Mouse (Mus musculus): ENCODE measurements around the gene Trpm7. TPM values are rescaled to one million over a fixed set of nuclear protein-coding genes. Genes with fewer than 3 reads are reported as not detected.
A peak's percentile ranks its signal among the peaks of the same experiment; 100 is the strongest.

Trpm7 gene
- polyA plus RNA-seq, 1 experiment, result 27.6 TPM

GRCm38 (mm10) chr2:126874809-126875515 is 1.1 kb downstream of the Trpm7 start:
- Histone ChIP-seq H3K4me3 (replicated peaks; ENCODE audit: insufficient read depth, low read depth, low read length) (peak overlapping the region; percentile 95), H3K27me3 (ENCODE audit: control insufficient read depth, insufficient read depth, low read length) (no peaks in the 10 kb centered on the region), H3K4me1 (ENCODE audit: control insufficient read depth, insufficient read depth, low read length) (peaks cover 2% of the 10 kb centered on the region; the same call in 1 of the 2 replicates), H3K27ac (ENCODE audit: insufficient read depth, low read length) (peak overlapping the region; percentile 89)
- TF ChIP-seq POLR2A (IDR thresholded peaks at IDR 0.05; ENCODE audit: borderline replicate concordance, insufficient read depth, low read length) (no peak), CTCF (IDR thresholded peaks at IDR 0.05; ENCODE audit: borderline replicate concordance, insufficient read depth, low read depth, low read length) (no peak)
- WGBS, result 22% methylated on average over 13 of the region's 13 CpGs
- DNase-seq, result peak; percentile 9 to 22

- WGBS, result 90% methylated on average over 1 of the region's 1 CpGs
- peaks cover 3% of the 10 kb centered on the region; the same call in 1 of the 2 replicates for H3K4me1 ChIP-seq (ENCODE audit: control insufficient read depth, insufficient read depth, low read length)
- TF ChIP-seq POLR2A (IDR thresholded peaks at IDR 0.05; ENCODE audit: borderline replicate concordance, insufficient read depth, low read length), result no peak
- no peak for TF ChIP-seq CTCF (IDR thresholded peaks at IDR 0.05; ENCODE audit: borderline replicate concordance, insufficient read depth, low read depth, low read length)
- no peak overlapping the region for H3K27ac ChIP-seq (ENCODE audit: insufficient read depth, low read length)
- no peak overlapping the region for H3K4me3 ChIP-seq (replicated peaks; ENCODE audit: insufficient read depth, low read depth, low read length)
- no peaks in the 10 kb centered on the region for H3K27me3 ChIP-seq (ENCODE audit: control insufficient read depth, insufficient read depth, low read length)
- DNase-seq, result no peak
Measured at GRCm38 (mm10) chr2:126866301-126866700, 9.7 kb downstream of the Trpm7 start.

- H3K27me3 ChIP-seq (ENCODE audit: control insufficient read depth, insufficient read depth, low read length), result no peaks in the 10 kb centered on the region
- H3K4me1 ChIP-seq (ENCODE audit: control insufficient read depth, insufficient read depth, low read length), result peaks cover 3% of the 10 kb centered on the region; the same call in 1 of the 2 replicates
- H3K4me3 ChIP-seq (replicated peaks; ENCODE audit: insufficient read depth, low read depth, low read length), result no peak overlapping the region
- WGBS, result 91% methylated on average over 10 of the region's 10 CpGs
- H3K27ac ChIP-seq (ENCODE audit: insufficient read depth, low read length), result no peak overlapping the region
- TF ChIP-seq CTCF (IDR thresholded peaks at IDR 0.05; ENCODE audit: borderline replicate concordance, insufficient read depth, low read depth, low read length) (no peak), POLR2A (IDR thresholded peaks at IDR 0.05; ENCODE audit: borderline replicate concordance, insufficient read depth, low read length) (no peak)
- no peak for DNase-seq
Measured at GRCm38 (mm10) chr2:126865501-126866199, 10.4 kb downstream of the Trpm7 start.

- no peak for TF ChIP-seq POLR2A (IDR thresholded peaks at IDR 0.05; ENCODE audit: borderline replicate concordance, insufficient read depth, low read length)
- TF ChIP-seq CTCF (IDR thresholded peaks at IDR 0.05; ENCODE audit: borderline replicate concordance, insufficient read depth, low read depth, low read length), result no peak
- peaks cover 3% of the 10 kb centered on the region; the same call in 1 of the 2 replicates for H3K4me1 ChIP-seq (ENCODE audit: control insufficient read depth, insufficient read depth, low read length)
- H3K27ac ChIP-seq (ENCODE audit: insufficient read depth, low read length), result no peak overlapping the region
- H3K4me3 ChIP-seq (replicated peaks; ENCODE audit: insufficient read depth, low read depth, low read length), result no peak overlapping the region
- 76% methylated on average over 3 of the region's 3 CpGs for WGBS
- DNase-seq, result no peak
- H3K27me3 ChIP-seq (ENCODE audit: control insufficient read depth, insufficient read depth, low read length), result no peaks in the 10 kb centered on the region
Measured at GRCm38 (mm10) chr2:126865026-126865425, 11.0 kb downstream of the Trpm7 start.

- Histone ChIP-seq H3K4me1 (ENCODE audit: control insufficient read depth, insufficient read depth, low read length) (no peaks in the 10 kb centered on the region), H3K4me3 (replicated peaks; ENCODE audit: insufficient read depth, low read depth, low read length) (no peak overlapping the region), H3K27ac (ENCODE audit: insufficient read depth, low read length) (no peak overlapping the region), H3K27me3 (ENCODE audit: control insufficient read depth, insufficient read depth, low read length) (no peaks in the 10 kb centered on the region)
- 89% methylated on average over 4 of the region's 4 CpGs for WGBS
- DNase-seq, result no peak
- TF ChIP-seq CTCF (IDR thresholded peaks at IDR 0.05; ENCODE audit: borderline replicate concordance, insufficient read depth, low read depth, low read length) (no peak), POLR2A (IDR thresholded peaks at IDR 0.05; ENCODE audit: borderline replicate concordance, insufficient read depth, low read length) (no peak)
Measured at GRCm38 (mm10) chr2:126844751-126845150, 31.3 kb downstream of the Trpm7 start.

GRCm38 (mm10) chr2:126838848-126839247 is 37.2 kb downstream of the Trpm7 start:
- no peaks in the 10 kb centered on the region for H3K4me1 ChIP-seq (ENCODE audit: control insufficient read depth, insufficient read depth, low read length)
- WGBS, result 91% methylated on average over 5 of the region's 5 CpGs
- no peak for TF ChIP-seq CTCF (IDR thresholded peaks at IDR 0.05; ENCODE audit: borderline replicate concordance, insufficient read depth, low read depth, low read length)
- no peak for TF ChIP-seq POLR2A (IDR thresholded peaks at IDR 0.05; ENCODE audit: borderline replicate concordance, insufficient read depth, low read length)
- no peak overlapping the region for H3K4me3 ChIP-seq (replicated peaks; ENCODE audit: insufficient read depth, low read depth, low read length)
- no peaks in the 10 kb centered on the region for H3K27me3 ChIP-seq (ENCODE audit: control insufficient read depth, insufficient read depth, low read length)
- DNase-seq, result no peak
- H3K27ac ChIP-seq (ENCODE audit: insufficient read depth, low read length), result no peak overlapping the region

- no peak for TF ChIP-seq POLR2A (IDR thresholded peaks at IDR 0.05; ENCODE audit: borderline replicate concordance, insufficient read depth, low read length)
- no peak for TF ChIP-seq CTCF (IDR thresholded peaks at IDR 0.05; ENCODE audit: borderline replicate concordance, insufficient read depth, low read depth, low read length)
- Histone ChIP-seq H3K4me3 (replicated peaks; ENCODE audit: insufficient read depth, low read depth, low read length) (no peak overlapping the region), H3K27ac (ENCODE audit: insufficient read depth, low read length) (no peak overlapping the region), H3K4me1 (ENCODE audit: control insufficient read depth, insufficient read depth, low read length) (no peaks in the 10 kb centered on the region), H3K27me3 (ENCODE audit: control insufficient read depth, insufficient read depth, low read length) (no peaks in the 10 kb centered on the region)
- 82% methylated on average over 2 of the region's 2 CpGs for WGBS
- no peak for DNase-seq
Measured at GRCm38 (mm10) chr2:126817414-126817813, 58.6 kb downstream of the Trpm7 start.
